Mouse (Mus musculus): ENCODE data around the gene Rph3al. TPM values are rescaled to one million over a fixed set of nuclear protein-coding genes. Genes with fewer than 3 reads are reported as not detected.
A peak's percentile ranks its signal among the peaks of the same experiment; 100 is the strongest.

Rph3al gene
- polyA plus RNA-seq, 1 experiment from 2014 or later, result 11.2 TPM

DNA sequence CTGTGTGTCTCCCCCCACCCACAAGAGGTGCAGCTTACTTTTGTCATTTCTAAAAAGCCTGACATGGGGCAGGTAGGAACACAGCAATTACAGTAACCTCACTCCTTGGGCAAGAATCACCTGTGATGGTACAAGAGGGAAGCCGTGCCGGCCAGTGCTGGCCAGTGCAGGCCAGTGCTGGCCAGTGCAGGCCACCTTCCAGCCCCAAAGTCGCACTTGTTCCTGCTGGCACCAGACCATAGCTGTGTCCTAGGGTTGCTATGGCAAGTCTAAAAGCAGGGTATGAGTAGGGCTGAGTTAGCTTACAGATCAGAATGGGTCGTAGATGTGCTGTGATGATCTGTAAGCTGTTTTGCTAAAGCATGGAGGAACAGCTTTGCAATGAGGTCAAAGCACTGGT, 15.5 kb downstream of the Rph3al start:
- TF ChIP-seq EP300 (optimal IDR thresholded peaks at IDR 0.05) (no peak), CTCF (IDR thresholded peaks at IDR 0.05; ENCODE audit: low read depth) (no peak)
- Histone ChIP-seq H3K4me2 (replicated peaks; ENCODE audit: low read depth) (no peak overlapping the region), H3K4me3 (ENCODE audit: low read depth, low read length) (no peak overlapping the region), H3K36me3 (ENCODE audit: control insufficient read depth, insufficient read depth, low read length) (no peaks in the 10 kb centered on the region), H3K9me3 (ENCODE audit: control insufficient read depth, low read length) (no peaks in the 10 kb centered on the region), H3K27me3 (ENCODE audit: control insufficient read depth, insufficient read depth, low read length) (no peaks in the 10 kb centered on the region), H3K27ac (replicated peaks) (no peak overlapping the region), H3K4me1 (replicated peaks; ENCODE audit: control insufficient read depth, insufficient read depth) (no peaks in the 10 kb centered on the region), H3K9ac (ENCODE audit: low read length) (no peak overlapping the region)
- no peak for ATAC-seq (ENCODE audit: low FRiP score, low TSS enrichment)
- 81% methylated on average over 4 of the region's 4 CpGs for WGBS
- DNase-seq (ENCODE audit: low spot score), result no peak

DNA sequence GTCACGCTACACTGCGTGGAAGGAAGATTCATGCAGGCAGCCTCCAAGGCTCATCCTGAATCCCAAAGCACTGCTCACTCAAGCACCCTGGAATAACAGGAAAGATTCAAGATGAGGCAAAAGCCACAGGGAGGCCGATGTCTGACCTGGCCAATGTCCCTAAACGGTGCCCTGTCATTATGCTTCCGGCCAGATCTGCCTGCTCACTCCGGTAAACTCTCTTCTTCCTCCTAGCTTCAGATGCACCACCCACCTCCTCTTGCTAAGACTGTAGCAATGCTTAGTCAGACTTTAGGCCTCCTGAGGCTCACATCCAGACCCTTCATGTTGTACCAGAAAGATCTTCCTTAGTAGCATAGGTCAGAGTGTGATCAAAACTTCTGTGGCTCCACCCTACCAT, 19.1 kb downstream of the Rph3al start:
- DNase-seq (ENCODE audit: low spot score) (no peak), ATAC-seq (ENCODE audit: low FRiP score, low TSS enrichment) (no peak)
- H3K9ac ChIP-seq (ENCODE audit: low read length), result no peak overlapping the region
- H3K4me3 ChIP-seq (ENCODE audit: low read depth, low read length), result no peak overlapping the region
- H3K4me1 ChIP-seq (replicated peaks; ENCODE audit: control insufficient read depth, insufficient read depth), result no peaks in the 10 kb centered on the region
- H3K36me3 ChIP-seq (ENCODE audit: control insufficient read depth, insufficient read depth, low read length), result no peaks in the 10 kb centered on the region
- H3K27ac ChIP-seq (replicated peaks), result no peak overlapping the region
- no peak overlapping the region for H3K4me2 ChIP-seq (replicated peaks; ENCODE audit: low read depth)
- no peaks in the 10 kb centered on the region for H3K27me3 ChIP-seq (ENCODE audit: control insufficient read depth, insufficient read depth, low read length)
- 75% methylated on average over 6 of the region's 6 CpGs for WGBS
- no peaks in the 10 kb centered on the region for H3K9me3 ChIP-seq (ENCODE audit: control insufficient read depth, low read length)
- TF ChIP-seq EP300 (optimal IDR thresholded peaks at IDR 0.05) (no peak), CTCF (IDR thresholded peaks at IDR 0.05; ENCODE audit: low read depth) (no peak)

DNA sequence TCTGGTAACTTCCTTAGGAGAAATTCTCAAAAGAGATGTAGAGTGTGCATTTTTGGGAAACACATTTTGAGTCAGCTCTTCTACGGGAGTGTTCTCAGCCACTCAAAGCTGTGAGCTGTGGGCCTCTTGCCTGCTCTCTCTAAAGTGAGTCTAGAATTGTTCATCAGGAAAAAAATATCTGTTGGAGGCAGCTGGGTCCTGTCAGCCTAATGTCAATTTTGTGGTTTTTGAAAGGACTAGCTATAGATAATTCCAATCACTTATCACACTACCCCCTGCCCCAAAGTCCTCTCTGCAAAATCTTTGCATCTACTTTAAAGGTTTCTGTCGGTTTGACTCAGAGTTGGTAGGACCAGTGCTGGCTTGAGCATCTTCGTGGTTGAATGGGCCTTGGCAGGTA, 20.9 kb downstream of the Rph3al start:
- H3K4me1 ChIP-seq (replicated peaks; ENCODE audit: control insufficient read depth, insufficient read depth), result no peaks in the 10 kb centered on the region
- no peaks in the 10 kb centered on the region for H3K27me3 ChIP-seq (ENCODE audit: control insufficient read depth, insufficient read depth, low read length)
- H3K27ac ChIP-seq (replicated peaks), result no peak overlapping the region
- H3K36me3 ChIP-seq (ENCODE audit: control insufficient read depth, insufficient read depth, low read length), result no peaks in the 10 kb centered on the region
- no peak overlapping the region for H3K4me3 ChIP-seq (ENCODE audit: low read depth, low read length)
- no peak for TF ChIP-seq CTCF (IDR thresholded peaks at IDR 0.05; ENCODE audit: low read depth)
- no peak for TF ChIP-seq EP300 (optimal IDR thresholded peaks at IDR 0.05)
- no peak overlapping the region for H3K4me2 ChIP-seq (replicated peaks; ENCODE audit: low read depth)
- 66% methylated on average over 3 of the region's 3 CpGs for WGBS
- H3K9me3 ChIP-seq (ENCODE audit: control insufficient read depth, low read length), result no peaks in the 10 kb centered on the region
- no peak for DNase-seq (ENCODE audit: low spot score)
- H3K9ac ChIP-seq (ENCODE audit: low read length), result no peak overlapping the region
- no peak for ATAC-seq (ENCODE audit: low FRiP score, low TSS enrichment)

DNA sequence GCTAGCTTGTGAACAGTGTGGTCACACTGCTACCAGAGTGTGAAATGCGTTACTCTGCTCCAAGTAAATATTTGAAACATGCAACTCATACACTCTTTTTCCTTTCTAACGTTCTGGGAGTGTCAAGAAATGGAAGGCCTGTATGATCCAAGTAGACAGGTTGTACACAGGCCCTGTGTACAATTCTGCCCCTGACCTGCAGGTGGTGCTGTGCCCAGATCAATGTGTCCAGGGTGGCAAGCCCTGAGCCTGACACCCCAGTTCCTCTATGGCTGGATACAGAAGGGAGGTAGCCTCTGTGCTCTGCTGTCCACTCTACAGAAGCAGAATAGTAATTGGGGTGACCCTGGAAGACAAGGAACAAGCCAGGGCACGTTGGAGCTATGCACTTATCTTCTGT, 24.3 kb downstream of the Rph3al start:
- no peaks in the 10 kb centered on the region for H3K27me3 ChIP-seq (ENCODE audit: control insufficient read depth, insufficient read depth, low read length)
- TF ChIP-seq EP300 (optimal IDR thresholded peaks at IDR 0.05), result no peak
- TF ChIP-seq CTCF (IDR thresholded peaks at IDR 0.05; ENCODE audit: low read depth), result peak; percentile 80
- 57% methylated on average over 3 of the region's 3 CpGs for WGBS
- H3K27ac ChIP-seq (replicated peaks), result no peak overlapping the region
- no peak overlapping the region for H3K4me2 ChIP-seq (replicated peaks; ENCODE audit: low read depth)
- no peaks in the 10 kb centered on the region for H3K9me3 ChIP-seq (ENCODE audit: control insufficient read depth, low read length)
- no peak overlapping the region for H3K4me3 ChIP-seq (ENCODE audit: low read depth, low read length)
- H3K4me1 ChIP-seq (replicated peaks; ENCODE audit: control insufficient read depth, insufficient read depth), result no peaks in the 10 kb centered on the region
- ATAC-seq (ENCODE audit: low FRiP score, low TSS enrichment) (peak; percentile 70), DNase-seq (ENCODE audit: low spot score) (peak; percentile 83)
- H3K36me3 ChIP-seq (ENCODE audit: control insufficient read depth, insufficient read depth, low read length), result no peaks in the 10 kb centered on the region
- no peak overlapping the region for H3K9ac ChIP-seq (ENCODE audit: low read length)

DNA sequence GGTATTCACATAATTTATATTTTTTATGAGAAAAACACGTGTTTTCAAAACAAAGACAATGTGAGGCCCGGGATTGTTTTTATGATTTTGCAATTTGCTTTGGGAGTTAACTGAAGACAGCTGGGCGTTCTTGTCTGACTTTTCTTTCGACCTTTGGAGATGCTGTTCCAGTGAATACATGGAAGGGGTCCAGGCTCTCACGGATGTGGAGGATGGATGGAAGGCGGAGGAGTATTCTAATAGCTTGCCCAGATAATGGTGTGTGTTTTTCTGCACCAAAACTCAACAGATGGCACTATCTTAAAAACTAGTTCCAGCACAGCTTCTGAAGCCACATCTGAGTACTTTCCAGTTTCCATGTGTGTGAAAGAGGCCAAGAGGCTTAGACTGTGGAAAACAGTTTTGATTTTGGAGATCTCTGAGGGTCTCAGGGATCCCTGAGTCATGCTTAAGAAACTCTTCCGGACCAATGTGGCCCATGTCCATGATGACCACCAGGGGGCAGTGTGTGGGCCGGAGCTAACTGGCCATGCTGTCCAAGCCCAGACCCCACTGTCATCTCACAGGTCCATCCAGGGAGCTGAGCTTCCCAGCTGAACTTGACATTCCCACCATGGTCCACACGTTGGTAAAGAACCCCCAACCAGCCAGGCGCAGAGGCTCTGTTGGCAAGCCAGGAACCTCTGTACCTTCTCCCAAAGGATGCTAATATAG, 25.1 kb downstream of the Rph3al start:
- WGBS, result 42% methylated on average over 10 of the region's 10 CpGs
- no peak overlapping the region for H3K4me2 ChIP-seq (replicated peaks; ENCODE audit: low read depth)
- TF ChIP-seq CTCF (IDR thresholded peaks at IDR 0.05; ENCODE audit: low read depth) (peak; percentile 92), EP300 (optimal IDR thresholded peaks at IDR 0.05) (no peak)
- H3K27ac ChIP-seq (replicated peaks), result no peak overlapping the region
- no peak overlapping the region for H3K4me3 ChIP-seq (ENCODE audit: low read depth, low read length)
- no peaks in the 10 kb centered on the region for H3K27me3 ChIP-seq (ENCODE audit: control insufficient read depth, insufficient read depth, low read length)
- H3K9ac ChIP-seq (ENCODE audit: low read length), result no peak overlapping the region
- no peak for ATAC-seq (ENCODE audit: low FRiP score, low TSS enrichment)
- H3K9me3 ChIP-seq (ENCODE audit: control insufficient read depth, low read length), result no peaks in the 10 kb centered on the region
- H3K4me1 ChIP-seq (replicated peaks; ENCODE audit: control insufficient read depth, insufficient read depth), result no peaks in the 10 kb centered on the region
- no peaks in the 10 kb centered on the region for H3K36me3 ChIP-seq (ENCODE audit: control insufficient read depth, insufficient read depth, low read length)
- DNase-seq (ENCODE audit: low spot score), result peak; percentile 75

DNA sequence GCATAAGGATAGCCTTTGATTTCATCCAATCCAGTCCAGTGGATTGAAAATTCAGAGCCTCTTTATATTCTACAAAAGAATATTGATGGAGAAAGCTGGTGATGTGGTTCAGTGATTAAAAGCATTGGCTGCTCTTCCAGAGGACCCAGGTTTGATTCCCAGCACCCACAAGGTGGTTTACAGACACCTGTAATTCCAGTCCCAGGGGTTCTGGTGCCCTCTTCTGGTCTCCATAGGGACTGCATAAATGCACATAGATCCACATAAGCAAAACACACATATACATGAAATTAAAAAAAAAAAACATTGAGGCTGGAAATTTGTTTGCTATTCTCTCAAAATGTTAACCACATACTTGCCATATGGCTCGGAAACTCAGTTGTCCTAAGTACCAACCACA, 26.3 kb downstream of the Rph3al start:
- no peaks in the 10 kb centered on the region for H3K36me3 ChIP-seq (ENCODE audit: control insufficient read depth, insufficient read depth, low read length)
- WGBS, result 92% methylated on average over 1 of the region's 1 CpGs
- H3K9ac ChIP-seq (ENCODE audit: low read length), result no peak overlapping the region
- no peak overlapping the region for H3K4me3 ChIP-seq (ENCODE audit: low read depth, low read length)
- H3K4me1 ChIP-seq (replicated peaks; ENCODE audit: control insufficient read depth, insufficient read depth), result no peaks in the 10 kb centered on the region
- TF ChIP-seq EP300 (optimal IDR thresholded peaks at IDR 0.05) (no peak), CTCF (IDR thresholded peaks at IDR 0.05; ENCODE audit: low read depth) (peak; percentile 54)
- no peak for ATAC-seq (ENCODE audit: low FRiP score, low TSS enrichment)
- no peak overlapping the region for H3K27ac ChIP-seq (replicated peaks)
- DNase-seq (ENCODE audit: low spot score), result no peak
- H3K27me3 ChIP-seq (ENCODE audit: control insufficient read depth, insufficient read depth, low read length), result no peaks in the 10 kb centered on the region
- H3K4me2 ChIP-seq (replicated peaks; ENCODE audit: low read depth), result no peak overlapping the region
- H3K9me3 ChIP-seq (ENCODE audit: control insufficient read depth, low read length), result no peaks in the 10 kb centered on the region
